Mouse (Mus musculus): ENCODE measurements around the gene Kcnq1.

The Kcnq1 gene

DNA sequence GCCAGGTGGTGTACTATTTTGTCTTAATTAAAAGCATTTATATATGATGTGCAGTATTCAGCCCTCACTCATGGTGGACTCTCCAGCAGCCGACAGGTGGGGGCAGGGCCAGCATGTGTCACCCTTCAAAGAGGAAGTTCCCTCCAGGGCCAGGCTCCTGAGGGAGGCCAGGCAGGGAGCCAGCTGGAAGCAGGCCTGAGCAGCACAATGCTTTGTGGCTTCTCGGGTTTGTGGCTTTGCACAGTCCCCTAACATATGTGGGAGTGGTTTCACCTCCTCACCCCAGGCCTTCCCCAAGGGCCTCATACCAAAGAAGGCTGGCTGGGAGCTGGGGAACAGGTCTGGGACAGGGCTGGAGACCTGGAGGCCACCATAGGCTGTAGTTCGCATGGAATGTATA lies 74.6 kb downstream of the Kcnq1 start:
- intact Hi-C loops (cut with DNase I) = no loop called here

DNA sequence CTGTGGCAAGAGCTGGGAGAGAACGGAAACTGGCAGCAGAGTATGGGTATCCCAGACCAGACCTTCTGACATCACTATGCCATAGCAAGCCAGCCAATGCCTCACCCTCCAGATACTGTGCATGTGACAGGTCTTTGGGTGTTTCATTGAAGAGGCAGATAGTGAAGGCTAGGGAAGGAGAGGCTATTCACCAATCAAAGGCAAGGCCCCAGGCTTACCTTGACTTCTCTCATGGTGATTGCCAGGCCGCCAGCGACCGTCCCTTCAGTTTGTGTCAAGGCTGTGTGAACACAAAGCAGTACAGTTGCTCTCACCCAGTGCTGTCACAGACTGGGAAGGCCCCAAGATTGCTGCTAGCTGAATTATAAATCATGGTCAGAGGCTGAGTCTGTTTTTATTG lies 75.1 kb downstream of the Kcnq1 start:
- intact Hi-C loops (cut with DNase I) = no loop called here

- intact Hi-C loops (cut with DNase I) = no loop called here
Observed at GRCm38 (mm10) chr7:143185506-143185905, 79.3 kb downstream of the Kcnq1 start.

GRCm38 (mm10) chr7:143186378-143186777 lies 80.2 kb downstream of the Kcnq1 start:
- intact Hi-C loops (cut with DNase I) = no loop called here

- intact Hi-C loops (cut with DNase I) = no loop called here
Observed at GRCm38 (mm10) chr7:143187181-143187580, 81.0 kb downstream of the Kcnq1 start.

DNA sequence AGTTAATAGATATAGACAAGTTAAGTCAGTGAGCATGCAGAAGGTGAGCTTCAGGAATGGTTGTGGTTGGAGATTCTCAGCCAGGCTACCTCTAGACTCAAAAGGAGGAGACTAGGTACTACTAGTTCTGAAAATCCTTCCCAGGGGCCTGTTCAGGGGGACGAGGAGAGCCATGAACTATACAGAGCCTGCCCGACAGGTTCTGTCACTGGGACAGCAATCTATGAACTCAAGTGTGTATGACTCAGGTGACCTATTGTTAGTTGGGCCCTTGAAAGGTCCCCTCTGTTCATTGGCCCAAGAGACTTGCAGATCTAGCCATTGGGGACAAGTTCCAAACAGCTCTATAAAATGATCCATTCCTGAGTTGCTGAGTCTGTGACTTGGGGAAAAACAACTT lies 82.4 kb downstream of the Kcnq1 start:
- intact Hi-C loops (cut with DNase I) = no loop called here

GRCm38 (mm10) chr7:143189965-143190722 lies 84.0 kb downstream of the Kcnq1 start:
- intact Hi-C loops (cut with DNase I) = no loop called here

GRCm38 (mm10) chr7:143190911-143191310 lies 84.7 kb downstream of the Kcnq1 start:
- intact Hi-C loops (cut with DNase I) = no loop called here

- intact Hi-C loops (cut with DNase I) = no loop called here
Observed at GRCm38 (mm10) chr7:143192392-143192791, 86.2 kb downstream of the Kcnq1 start.

GRCm38 (mm10) chr7:143194064-143194463 lies 87.9 kb downstream of the Kcnq1 start:
- intact Hi-C loops (cut with DNase I) = no loop called here

DNA sequence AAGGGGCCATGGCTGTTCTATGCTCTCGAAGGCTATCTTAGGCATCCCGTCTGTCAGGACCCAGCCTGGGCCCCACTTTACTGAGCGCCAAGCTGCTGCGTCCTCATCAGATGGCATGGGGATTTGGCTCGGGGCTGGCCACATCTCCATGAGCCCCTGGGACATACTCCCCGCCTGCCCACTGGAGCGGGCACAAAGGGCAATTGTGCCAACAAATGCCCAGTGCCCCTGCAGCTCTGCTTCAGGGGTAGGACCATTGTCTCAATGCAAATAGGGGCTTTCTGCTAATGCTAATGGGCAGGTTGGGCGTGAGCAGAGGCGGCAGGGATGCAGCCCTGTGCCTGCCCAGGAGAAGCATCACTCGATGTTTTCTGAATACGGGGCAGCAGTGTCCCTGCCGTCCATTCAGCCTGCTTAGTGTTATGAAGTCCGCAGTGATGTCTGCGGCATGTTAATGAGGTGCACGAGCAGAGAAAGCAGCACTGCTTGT lies 91.8 kb downstream of the Kcnq1 start:
- intact Hi-C loops (cut with DNase I) = no loop called here

- intact Hi-C loops (cut with DNase I) = no loop called here
Observed at GRCm38 (mm10) chr7:143198443-143198842, 92.3 kb downstream of the Kcnq1 start.

GRCm38 (mm10) chr7:143201255-143201654 lies 95.1 kb downstream of the Kcnq1 start:
- intact Hi-C loops (cut with DNase I) = no loop called here

- intact Hi-C loops (cut with DNase I) = no loop called here
Observed at GRCm38 (mm10) chr7:143203897-143204296, 97.7 kb downstream of the Kcnq1 start.

DNA sequence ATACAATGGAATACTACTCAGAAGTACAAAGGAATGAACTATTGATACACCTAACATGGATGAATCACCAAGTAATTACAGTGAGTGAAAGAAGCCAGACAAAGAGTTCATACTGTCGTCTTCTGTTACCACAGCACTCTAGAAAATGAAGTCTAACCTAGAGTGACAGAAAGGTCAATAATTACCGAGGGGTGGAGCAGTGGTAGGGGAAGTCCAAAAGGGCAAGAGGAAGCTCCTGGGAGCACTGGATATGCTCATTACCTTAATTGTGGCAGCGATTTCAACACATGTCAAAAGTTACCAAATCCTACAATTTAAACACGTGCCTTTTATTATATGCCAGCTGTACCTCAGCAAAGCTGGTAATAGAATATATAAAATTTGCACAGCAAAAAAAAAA lies 100.9 kb downstream of the Kcnq1 start:
- intact Hi-C loops (cut with DNase I) = no loop called here

GRCm38 (mm10) chr7:143210796-143211195 lies 104.6 kb downstream of the Kcnq1 start:
- intact Hi-C loops (cut with DNase I) = no loop called here

DNA sequence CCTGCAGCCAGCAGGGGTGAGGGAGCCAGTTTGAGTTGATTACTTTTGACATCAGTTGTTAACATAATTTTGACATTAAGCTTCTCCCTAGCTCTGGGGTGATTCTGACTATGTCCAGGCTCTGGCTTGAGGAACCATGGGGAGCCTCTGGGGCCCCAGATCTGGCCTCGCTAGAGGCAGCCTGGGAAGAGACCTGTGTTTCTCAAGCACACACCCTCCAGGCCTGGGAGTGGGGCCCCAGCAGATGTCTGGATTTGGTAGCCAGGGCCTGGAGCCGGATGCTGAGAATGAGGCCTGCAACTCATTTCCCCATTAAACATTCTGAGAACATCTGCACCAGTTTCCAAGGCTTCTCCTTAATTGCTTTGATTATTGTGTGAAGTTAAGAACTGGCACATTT lies 145.0 kb downstream of the Kcnq1 start:
- intact Hi-C loops (cut with DNase I) = no loop called here

DNA sequence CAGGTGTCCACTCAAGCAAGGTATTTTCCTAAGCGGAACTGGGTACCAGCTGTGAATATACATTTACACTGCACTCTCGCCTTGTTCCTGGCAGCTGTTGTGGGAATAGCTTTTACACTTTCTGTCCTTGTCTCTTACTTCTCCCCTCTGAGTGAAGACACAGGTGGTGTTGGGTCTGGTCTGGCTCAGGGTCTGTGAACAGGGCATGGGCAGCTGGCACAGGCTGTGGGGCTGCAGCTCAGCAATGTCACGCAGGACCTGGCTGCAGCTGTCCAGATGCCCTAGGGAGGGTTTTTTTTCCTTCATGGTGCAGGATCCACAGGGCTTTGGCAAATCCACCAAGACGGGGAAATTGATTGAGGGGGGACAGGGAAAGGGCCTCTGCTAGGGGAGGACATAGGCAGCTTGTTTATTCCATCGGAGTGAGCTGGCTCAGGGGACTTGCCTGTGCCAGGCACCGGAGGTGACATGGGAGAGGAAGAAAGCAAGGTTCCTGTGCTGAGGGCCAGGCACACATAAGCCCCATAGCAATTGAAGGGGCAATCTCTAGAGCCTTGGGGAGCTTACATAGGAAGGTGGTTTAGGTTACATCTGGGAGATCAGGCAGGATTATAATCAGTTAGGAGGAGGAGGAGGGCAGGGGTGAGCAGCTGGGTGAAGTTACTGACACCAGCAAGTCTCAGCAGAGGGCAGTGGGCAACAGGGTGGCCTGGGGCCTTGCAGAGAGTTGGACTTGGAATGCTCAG lies 147.1 kb downstream of the Kcnq1 start:
- intact Hi-C loops (cut with DNase I) = no loop called here

DNA sequence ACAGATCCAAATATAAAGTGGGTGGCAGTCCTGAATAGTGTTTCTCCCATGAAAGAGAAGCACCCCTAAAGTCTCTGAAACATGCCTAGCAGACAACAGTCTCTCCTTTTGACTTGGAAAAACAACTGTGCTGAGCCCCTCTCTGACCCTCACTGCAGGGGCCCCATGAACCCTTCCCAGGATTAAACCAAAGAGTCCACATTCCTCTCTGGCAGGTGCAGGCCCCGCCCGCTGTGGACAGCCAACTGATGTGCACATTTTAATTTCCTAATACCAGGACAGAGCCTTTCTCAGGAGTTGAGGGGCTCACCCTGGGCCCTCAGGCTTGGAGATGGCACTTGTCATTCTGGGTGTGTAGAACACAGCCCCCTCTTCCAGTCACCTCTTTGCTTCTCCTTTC lies 148.7 kb downstream of the Kcnq1 start:
- intact Hi-C loops (cut with DNase I) = no loop called here

DNA sequence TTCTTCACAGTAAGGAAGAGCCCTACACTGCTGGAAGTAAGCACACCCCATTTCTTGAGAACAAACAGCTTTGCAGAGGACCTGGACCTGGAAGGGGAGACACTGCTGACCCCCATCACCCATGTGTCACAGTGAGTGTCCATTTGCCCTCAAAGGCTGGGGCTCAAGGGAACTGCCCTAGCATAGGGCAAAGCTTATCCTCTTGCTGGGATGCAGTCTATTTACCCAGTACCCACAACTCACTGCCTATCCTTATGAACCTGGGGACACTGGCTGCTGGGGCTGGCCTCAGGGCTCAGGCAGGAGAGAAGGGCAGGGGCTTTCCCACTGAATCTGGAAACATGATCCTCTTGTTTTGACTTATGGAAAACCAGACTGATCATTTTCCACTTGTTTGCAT lies 155.1 kb downstream of the Kcnq1 start:
- intact Hi-C loops (cut with DNase I) = no loop called here

GRCm38 (mm10) chr7:143263557-143263956 lies 157.4 kb downstream of the Kcnq1 start:
- intact Hi-C loops (cut with DNase I) = no loop called here

- intact Hi-C loops (cut with DNase I) = no loop called here
Observed at GRCm38 (mm10) chr7:143263966-143264365, 157.8 kb downstream of the Kcnq1 start.

GRCm38 (mm10) chr7:143265386-143265785 lies 159.2 kb downstream of the Kcnq1 start:
- intact Hi-C loops (cut with DNase I) = no loop called here

Data from adrenal gland (tissue).